Mouse (Mus musculus): ENCODE data around the gene Ptpn18. TPM values are rescaled to one million over a fixed set of nuclear protein-coding genes. Genes with fewer than 3 reads are reported as not detected.
A peak's percentile ranks its signal among the peaks of the same experiment; 100 is the strongest.
"Not testable (repeated sequence)": the region's sequence is repeated elsewhere in the genome, so short reads cannot be mapped to it uniquely, and the experiment has no call there.

Gene Ptpn18
- polyA plus RNA-seq, 1 experiment from 2014 or later, result 10.8 TPM

DNA sequence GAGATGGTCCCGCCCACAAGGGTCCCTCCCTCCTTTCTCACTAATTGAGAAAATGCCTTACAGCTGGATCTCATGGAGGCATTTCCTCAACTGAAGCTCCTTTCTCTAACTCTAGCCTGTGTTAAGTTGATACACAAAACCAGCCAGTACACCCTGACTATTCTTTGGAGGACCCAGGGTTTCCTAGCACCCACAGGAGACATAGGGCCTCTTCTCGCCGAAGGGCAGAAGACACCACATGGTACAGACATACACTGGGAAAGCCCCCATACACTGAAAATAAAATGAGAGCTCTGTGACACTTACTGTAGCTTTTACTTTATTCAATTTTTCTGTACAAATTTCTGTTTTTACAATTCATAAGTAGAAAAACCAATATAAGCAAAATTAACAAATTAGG lies 23.2 kb upstream of the Ptpn18 start:
- Histone ChIP-seq H3K27me3 (replicated peaks) (no peaks in the 10 kb centered on the region), H3K4me3 (no peak overlapping the region), H3K27ac (ENCODE audit: poor library complexity, severe bottlenecking) (no peak overlapping the region), H3K36me3 (peaks cover 20% of the 10 kb centered on the region), H3K9ac (no peak overlapping the region), H3K9me3 (replicated peaks) (peaks cover 11% of the 10 kb centered on the region), H3K4me1 (replicated peaks) (peaks cover 13% of the 10 kb centered on the region), H3K4me2 (no peak overlapping the region)
- WGBS, result 87% methylated on average over 3 of the region's 3 CpGs
- ATAC-seq (ENCODE audit: insufficient number of reproducible peaks, low FRiP score), result no peak

DNA sequence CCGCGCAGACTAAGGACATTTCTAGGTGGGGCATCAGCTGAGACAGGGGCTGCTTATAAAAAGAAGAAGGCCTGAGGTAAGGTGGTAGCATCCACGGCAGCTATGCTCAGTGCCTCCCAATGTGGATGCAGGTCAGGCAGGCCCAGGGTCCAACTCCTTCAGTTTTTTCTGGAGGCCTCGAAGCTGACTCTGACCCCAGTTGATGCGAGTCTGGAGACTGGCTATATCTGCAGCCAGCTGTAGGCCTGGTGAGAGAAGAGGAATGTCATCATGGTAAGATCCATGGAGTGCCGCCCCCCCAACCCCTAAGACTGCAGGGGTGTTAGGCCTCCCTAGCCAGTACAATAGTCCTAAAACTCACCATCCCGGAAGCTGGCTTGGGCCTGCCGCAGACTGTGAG lies 22.2 kb upstream of the Ptpn18 start:
- H3K4me2 ChIP-seq; ATAC-seq (ENCODE audit: insufficient number of reproducible peaks, low FRiP score); H3K9ac ChIP-seq; H3K9me3 ChIP-seq (replicated peaks); H3K27me3 ChIP-seq (replicated peaks); H3K27ac ChIP-seq (ENCODE audit: poor library complexity, severe bottlenecking); H3K4me3 ChIP-seq: not testable (repeated sequence)
- Histone ChIP-seq H3K36me3 (peaks cover 19% of the 10 kb centered on the region), H3K4me1 (replicated peaks) (peaks cover 13% of the 10 kb centered on the region)
- 92% methylated on average over 8 of the region's 8 CpGs for WGBS

DNA sequence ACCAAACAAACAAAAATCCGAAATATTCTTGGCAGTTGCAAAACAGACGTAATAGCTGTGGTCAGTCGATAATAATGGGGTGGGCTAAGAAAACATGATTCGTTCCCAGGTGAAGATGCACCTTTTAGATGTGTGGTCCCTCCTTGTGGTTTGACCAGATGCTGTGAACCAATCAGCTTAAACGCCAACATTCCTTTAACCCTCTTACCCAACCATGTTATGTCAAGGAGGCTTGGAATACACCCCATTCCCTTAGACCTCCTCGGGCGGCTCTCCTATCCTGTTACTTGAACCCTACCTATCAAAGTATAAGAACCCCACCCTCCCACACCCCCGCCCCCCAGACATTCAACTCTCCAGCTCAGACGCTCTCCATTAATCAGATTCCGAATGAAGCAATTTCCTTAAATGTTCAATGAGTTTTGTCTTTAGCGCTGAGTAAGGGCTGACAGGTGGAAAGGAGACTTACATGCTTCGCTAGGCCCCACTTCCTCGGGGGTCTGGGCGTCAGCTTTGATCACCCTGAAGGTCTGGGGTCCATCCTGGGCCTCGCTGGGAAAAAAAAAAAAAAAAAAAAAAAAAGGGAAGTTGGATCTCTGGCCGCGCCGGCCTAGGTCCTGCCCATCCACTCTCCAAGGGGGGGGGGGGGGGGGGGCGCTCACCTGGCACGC lies 21.0 kb upstream of the Ptpn18 start:
- Histone ChIP-seq H3K4me2 (peak overlapping the region; percentile 84), H3K4me3 (peak overlapping the region; percentile 63), H3K9me3 (replicated peaks) (no peaks in the 10 kb centered on the region), H3K36me3 (peaks cover 29% of the 10 kb centered on the region), H3K9ac (peak overlapping the region; percentile 62), H3K27me3 (replicated peaks) (no peaks in the 10 kb centered on the region), H3K27ac (ENCODE audit: poor library complexity, severe bottlenecking) (no peak overlapping the region), H3K4me1 (replicated peaks) (peaks cover 13% of the 10 kb centered on the region)
- 35% methylated on average over 15 of the region's 20 CpGs for WGBS
- no peak for ATAC-seq (ENCODE audit: insufficient number of reproducible peaks, low FRiP score)

DNA sequence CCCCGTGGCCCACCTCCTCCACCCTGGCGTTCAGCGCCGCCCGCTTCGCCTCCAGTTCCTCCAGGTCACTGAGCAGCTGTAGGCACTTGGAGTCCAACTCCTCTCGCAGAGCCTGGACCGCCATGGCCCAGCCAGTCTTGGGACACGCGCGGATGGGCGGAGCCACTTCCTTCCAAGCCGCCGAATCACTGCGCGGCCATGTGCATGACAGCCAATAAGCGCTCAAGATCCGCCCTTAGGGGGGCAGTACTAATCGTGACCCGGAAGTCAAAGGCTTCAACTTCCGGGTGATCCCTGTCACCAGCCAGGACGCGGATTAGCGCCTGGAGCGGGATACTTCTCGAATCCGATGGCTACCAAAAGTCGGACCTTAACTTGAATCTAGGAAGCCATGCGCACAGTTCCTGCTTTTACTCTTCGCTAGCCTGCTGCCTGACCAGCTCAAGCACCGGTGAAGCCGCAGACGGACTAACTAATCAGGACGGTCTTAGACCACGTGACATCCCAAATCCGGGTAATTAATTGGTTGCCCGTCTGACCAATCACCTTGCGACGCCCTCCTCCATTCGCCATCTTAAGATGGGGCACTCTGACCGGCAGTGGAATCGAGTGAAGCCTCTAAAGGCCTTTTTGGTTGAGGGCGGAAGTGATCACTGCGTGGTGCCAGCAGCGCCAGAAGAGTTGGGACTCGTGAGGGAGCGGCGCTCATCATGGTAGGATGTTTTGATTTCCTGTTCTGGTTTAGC lies 20.2 kb upstream of the Ptpn18 start, which contains the start of the genes Ccdc115 and Imp4:
Gene Ccdc115 (minus strand): TSS at position 458 of the 746 bp plus-strand sequence.
Gene Imp4 (plus strand): TSS at position 637 of the 746 bp plus-strand sequence.
- peak within 1 kb of the TSS; percentile 59 for H3K27ac ChIP-seq (ENCODE audit: poor library complexity, severe bottlenecking)
- H3K4me2 ChIP-seq, result peak within 1 kb of the TSS; percentile 84
- no peaks in the 10 kb centered on the region for H3K9me3 ChIP-seq (replicated peaks)
- H3K9ac ChIP-seq, result peak within 1 kb of the TSS; percentile 77
- H3K36me3 ChIP-seq, result peaks cover 38% of the 10 kb centered on the region
- H3K4me1 ChIP-seq (replicated peaks), result peaks cover 10% of the 10 kb centered on the region
- ATAC-seq (ENCODE audit: insufficient number of reproducible peaks, low FRiP score), result peak; percentile 96
- H3K27me3 ChIP-seq (replicated peaks), result no peaks in the 10 kb centered on the region
- peak within 1 kb of the TSS; percentile 63 for H3K4me3 ChIP-seq
- under 1% methylated on average over 48 of the region's 48 CpGs for WGBS

DNA sequence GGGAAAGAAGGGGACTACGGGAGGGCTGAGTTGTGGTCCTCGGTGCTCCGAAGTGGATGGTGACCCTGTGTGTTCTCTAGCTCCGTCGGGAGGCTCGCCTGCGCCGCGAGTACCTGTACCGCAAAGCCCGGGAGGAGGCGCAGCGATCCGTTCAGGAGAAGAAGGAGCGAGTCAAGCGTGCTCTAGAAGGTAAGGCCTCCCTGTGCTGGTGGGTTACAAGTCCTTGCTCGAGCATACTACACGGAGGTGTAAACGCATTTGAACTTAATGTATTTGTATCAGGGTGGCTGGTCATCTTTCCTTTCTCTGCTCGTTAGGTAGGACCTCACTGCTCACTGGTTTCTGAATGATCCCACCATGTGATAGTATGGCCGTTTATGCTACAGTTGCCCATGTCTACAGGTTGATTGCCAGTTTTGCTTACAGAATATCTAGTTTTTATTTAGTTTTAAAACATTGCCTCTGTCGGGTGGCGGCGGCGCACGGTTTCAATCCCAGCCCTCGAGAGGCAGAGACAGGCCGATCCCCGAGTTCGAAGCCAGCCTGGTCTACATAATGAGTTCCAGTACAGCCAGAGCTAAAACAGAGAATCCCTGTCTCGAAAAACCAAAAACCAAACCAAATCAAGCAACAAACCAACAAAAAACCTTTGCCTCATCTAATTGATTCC lies 19.5 kb upstream of the Ptpn18 start:
- peak overlapping the region; percentile 59 for H3K27ac ChIP-seq (ENCODE audit: poor library complexity, severe bottlenecking)
- peaks cover 10% of the 10 kb centered on the region for H3K4me1 ChIP-seq (replicated peaks)
- H3K4me3 ChIP-seq, result peak overlapping the region; percentile 63
- WGBS, result 6% methylated on average over 31 of the region's 31 CpGs
- peak overlapping the region; percentile 77 for H3K9ac ChIP-seq
- H3K27me3 ChIP-seq (replicated peaks), result no peaks in the 10 kb centered on the region
- peak overlapping the region; percentile 82 for H3K4me2 ChIP-seq
- ATAC-seq (ENCODE audit: insufficient number of reproducible peaks, low FRiP score), result peak; percentile 34
- H3K36me3 ChIP-seq, result peaks cover 45% of the 10 kb centered on the region
- H3K9me3 ChIP-seq (replicated peaks), result no peaks in the 10 kb centered on the region

DNA sequence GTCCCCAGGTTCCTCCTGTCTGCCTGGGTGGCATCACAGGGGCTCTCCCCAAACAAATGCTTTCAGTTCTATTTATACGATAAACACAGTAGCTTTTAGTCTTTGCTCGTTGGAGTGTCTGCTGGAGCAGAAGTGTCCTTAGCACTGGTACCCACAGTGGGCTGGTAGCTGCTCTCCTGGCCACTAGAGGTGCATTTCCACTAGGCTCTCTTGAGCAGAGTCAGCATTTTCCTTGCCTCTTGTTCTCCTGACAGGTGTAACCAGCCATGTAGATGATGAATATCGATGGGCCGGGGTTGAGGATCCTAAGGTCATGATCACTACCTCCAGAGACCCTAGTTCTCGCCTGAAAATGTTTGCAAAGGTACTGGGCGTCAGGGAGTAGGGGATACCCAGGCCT lies 16.4 kb upstream of the Ptpn18 start:
- no peak for ATAC-seq (ENCODE audit: insufficient number of reproducible peaks, low FRiP score)

DNA sequence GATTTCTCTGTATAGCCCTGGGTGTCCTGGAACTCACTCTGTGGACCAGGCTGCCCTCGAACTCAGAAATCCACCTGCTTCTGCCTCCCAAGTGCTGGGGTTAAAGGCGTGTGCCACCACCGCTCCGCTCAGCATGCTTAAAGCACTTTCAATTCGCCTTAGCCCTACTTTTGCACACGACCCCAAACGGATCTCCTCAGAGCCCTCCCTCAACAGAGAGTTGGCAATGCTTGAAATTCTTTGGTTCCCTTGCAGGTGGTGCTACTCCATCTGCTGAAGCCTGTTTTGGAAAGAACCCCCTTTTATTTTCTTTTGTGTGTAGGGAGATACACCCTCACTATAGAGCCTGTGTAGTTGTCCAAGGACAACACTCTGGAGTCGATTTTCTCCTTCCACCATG lies 1.1 kb upstream of the Ptpn18 start:
- Histone ChIP-seq H3K4me2 (no peak overlapping the region), H3K4me3 (no peak overlapping the region)
- no peak for ATAC-seq (ENCODE audit: insufficient number of reproducible peaks, low FRiP score)

More for the DNA sequence above, 16.4 kb upstream of the Ptpn18 start:
- Histone ChIP-seq H3K9me3 (replicated peaks) (no peaks in the 10 kb centered on the region), H3K4me2 (no peak overlapping the region), H3K4me1 (replicated peaks) (peaks cover 10% of the 10 kb centered on the region), H3K27ac (ENCODE audit: poor library complexity, severe bottlenecking) (no peak overlapping the region), H3K27me3 (replicated peaks) (no peaks in the 10 kb centered on the region), H3K36me3 (peaks cover 58% of the 10 kb centered on the region), H3K4me3 (no peak overlapping the region), H3K9ac (no peak overlapping the region)
- 90% methylated on average over 6 of the region's 6 CpGs for WGBS

DNA sequence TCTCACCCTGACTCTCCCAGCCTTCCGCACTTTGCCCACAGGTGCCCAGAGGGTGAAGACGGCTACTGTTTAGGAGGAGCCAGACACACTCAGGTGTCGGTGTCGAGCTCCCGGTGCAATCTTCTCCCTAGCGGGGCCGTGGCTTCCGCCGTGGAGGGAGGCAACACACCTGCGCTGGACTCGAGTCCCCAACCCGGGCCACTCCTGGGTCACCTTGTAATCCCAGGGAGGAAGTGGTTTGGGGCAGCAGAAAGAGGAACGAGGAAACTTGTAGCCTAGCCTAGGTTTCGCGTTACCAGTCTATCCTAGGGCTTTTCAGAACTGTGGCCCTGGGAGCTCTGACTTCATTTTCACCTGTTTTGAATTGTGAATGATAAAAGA lies 489 bp downstream of the Ptpn18 start:
- peak; percentile 29; the same call in 1 of the 2 replicates for ATAC-seq (ENCODE audit: insufficient number of reproducible peaks, low FRiP score)
- H3K27me3 ChIP-seq (replicated peaks), result peaks cover 25% of the 10 kb centered on the region

More for the DNA sequence above, 1.1 kb upstream of the Ptpn18 start:
- Histone ChIP-seq H3K36me3 (no peaks in the 10 kb centered on the region), H3K9ac (no peak overlapping the region), H3K27ac (ENCODE audit: poor library complexity, severe bottlenecking) (no peak overlapping the region), H3K4me1 (replicated peaks) (peaks cover 4% of the 10 kb centered on the region; the same call in 1 of the 2 replicates), H3K27me3 (replicated peaks) (peaks cover 25% of the 10 kb centered on the region), H3K9me3 (replicated peaks) (no peaks in the 10 kb centered on the region)
- WGBS, result 34% methylated on average over 8 of the region's 8 CpGs

DNA sequence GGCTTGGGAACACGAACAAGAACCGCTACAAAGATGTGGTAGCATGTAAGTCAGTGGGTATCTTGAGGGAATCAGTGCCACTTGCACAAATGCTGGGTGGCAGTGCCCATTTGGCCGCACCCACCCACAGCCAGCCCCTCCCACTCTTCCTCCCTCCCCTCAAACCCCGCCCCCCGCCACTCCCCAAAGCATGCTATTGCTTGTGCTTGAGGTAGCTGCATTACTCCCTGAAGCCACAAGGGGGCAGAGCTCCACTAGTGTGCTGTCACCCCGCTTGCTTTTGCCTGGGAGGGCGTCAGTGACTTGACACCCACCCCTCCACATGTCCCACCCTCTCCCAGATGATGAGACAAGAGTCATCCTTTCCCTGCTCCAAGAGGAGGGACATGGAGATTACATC lies 3.2 kb downstream of the Ptpn18 start:
- Histone ChIP-seq H3K9me3 (replicated peaks) (no peaks in the 10 kb centered on the region), H3K4me2 (no peak overlapping the region), H3K27me3 (replicated peaks) (peaks cover 16% of the 10 kb centered on the region), H3K36me3 (no peaks in the 10 kb centered on the region), H3K27ac (ENCODE audit: poor library complexity, severe bottlenecking) (no peak overlapping the region), H3K4me1 (replicated peaks) (peaks cover 4% of the 10 kb centered on the region; the same call in 1 of the 2 replicates), H3K9ac (no peak overlapping the region), H3K4me3 (no peak overlapping the region)
- 15% methylated on average over 7 of the region's 7 CpGs for WGBS
- 0 out of 2 replicates have a peak, but pooled peaks have one; percentile 26 for ATAC-seq (ENCODE audit: insufficient number of reproducible peaks, low FRiP score)

More for the DNA sequence above, 489 bp downstream of the Ptpn18 start:
- peak overlapping the region; percentile 43 for H3K9ac ChIP-seq
- H3K4me2 ChIP-seq, result peak overlapping the region; percentile 90
- 3% methylated on average over 15 of the region's 15 CpGs for WGBS
- H3K4me1 ChIP-seq (replicated peaks), result peaks cover 4% of the 10 kb centered on the region; the same call in 1 of the 2 replicates
- H3K4me3 ChIP-seq, result peak overlapping the region; percentile 64
- H3K36me3 ChIP-seq, result no peaks in the 10 kb centered on the region
- H3K9me3 ChIP-seq (replicated peaks), result no peaks in the 10 kb centered on the region
- no peak overlapping the region for H3K27ac ChIP-seq (ENCODE audit: poor library complexity, severe bottlenecking)

DNA sequence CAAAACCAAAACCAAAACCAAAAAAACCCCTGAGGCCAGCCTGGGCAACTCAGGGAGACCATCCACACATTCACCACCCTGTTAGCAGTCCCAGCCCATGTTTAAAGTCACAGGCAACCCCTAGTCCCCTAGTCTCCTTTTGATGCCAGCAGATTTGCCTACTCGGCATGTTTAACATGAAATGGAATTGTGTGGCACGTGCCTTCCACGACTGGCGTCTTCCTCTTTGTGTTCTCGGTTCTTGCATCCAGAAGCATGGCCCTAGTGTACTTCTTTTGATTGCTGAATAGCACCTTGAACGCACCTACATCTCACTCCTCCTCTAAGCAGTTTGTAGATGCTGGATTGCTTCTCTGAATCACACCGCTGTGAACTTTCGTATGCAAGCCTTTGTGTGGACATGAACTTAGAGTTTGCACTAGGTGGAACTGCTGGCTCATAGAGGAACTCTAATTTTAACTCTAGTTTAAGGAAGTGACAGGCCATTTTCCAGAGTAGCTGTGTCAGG lies 4.8 kb downstream of the Ptpn18 start:
- H3K9me3 ChIP-seq (replicated peaks), result no peaks in the 10 kb centered on the region
- ATAC-seq (ENCODE audit: insufficient number of reproducible peaks, low FRiP score), result no peak
- no peak overlapping the region for H3K27ac ChIP-seq (ENCODE audit: poor library complexity, severe bottlenecking)
- H3K36me3 ChIP-seq, result no peaks in the 10 kb centered on the region
- no peak overlapping the region for H3K4me2 ChIP-seq
- H3K27me3 ChIP-seq (replicated peaks), result peaks cover 7% of the 10 kb centered on the region
- WGBS, result 84% methylated on average over 8 of the region's 8 CpGs
- H3K4me1 ChIP-seq (replicated peaks), result no peaks in the 10 kb centered on the region; the same call in 1 of the 2 replicates
- H3K9ac ChIP-seq, result no peak overlapping the region
- H3K4me3 ChIP-seq, result no peak overlapping the region

DNA sequence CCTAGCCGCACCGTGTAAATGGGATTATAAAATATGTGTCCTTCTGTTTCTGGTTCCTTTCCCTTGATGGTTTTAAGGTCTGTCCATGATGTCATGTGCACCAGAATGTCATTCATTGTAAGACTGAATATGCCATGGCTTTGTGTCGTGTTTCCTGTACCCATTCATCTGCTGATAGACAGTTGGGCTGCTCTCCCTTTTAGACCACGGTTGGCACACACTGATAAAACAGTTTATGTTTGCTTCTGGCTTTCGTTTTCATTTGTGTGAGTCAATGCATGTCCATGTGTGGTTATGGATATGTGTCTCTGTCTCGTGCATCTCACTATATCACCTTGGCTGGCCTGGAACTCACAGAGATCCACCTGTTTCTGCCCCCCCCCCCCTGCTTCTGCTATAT lies 5.9 kb downstream of the Ptpn18 start:
- H3K4me3 ChIP-seq, result no peak overlapping the region
- H3K4me2 ChIP-seq, result no peak overlapping the region
- H3K27ac ChIP-seq (ENCODE audit: poor library complexity, severe bottlenecking), result no peak overlapping the region
- H3K4me1 ChIP-seq (replicated peaks), result no peaks in the 10 kb centered on the region
- peaks cover 4% of the 10 kb centered on the region for H3K27me3 ChIP-seq (replicated peaks)
- WGBS, result 66% methylated on average over 6 of the region's 6 CpGs
- H3K9me3 ChIP-seq (replicated peaks), result no peaks in the 10 kb centered on the region
- no peak for ATAC-seq (ENCODE audit: insufficient number of reproducible peaks, low FRiP score)
- H3K9ac ChIP-seq, result no peak overlapping the region
- H3K36me3 ChIP-seq, result no peaks in the 10 kb centered on the region
